Mouse (Mus musculus): Measurements from ENCODE around the gene Crls1.

Crls1 gene

DNA sequence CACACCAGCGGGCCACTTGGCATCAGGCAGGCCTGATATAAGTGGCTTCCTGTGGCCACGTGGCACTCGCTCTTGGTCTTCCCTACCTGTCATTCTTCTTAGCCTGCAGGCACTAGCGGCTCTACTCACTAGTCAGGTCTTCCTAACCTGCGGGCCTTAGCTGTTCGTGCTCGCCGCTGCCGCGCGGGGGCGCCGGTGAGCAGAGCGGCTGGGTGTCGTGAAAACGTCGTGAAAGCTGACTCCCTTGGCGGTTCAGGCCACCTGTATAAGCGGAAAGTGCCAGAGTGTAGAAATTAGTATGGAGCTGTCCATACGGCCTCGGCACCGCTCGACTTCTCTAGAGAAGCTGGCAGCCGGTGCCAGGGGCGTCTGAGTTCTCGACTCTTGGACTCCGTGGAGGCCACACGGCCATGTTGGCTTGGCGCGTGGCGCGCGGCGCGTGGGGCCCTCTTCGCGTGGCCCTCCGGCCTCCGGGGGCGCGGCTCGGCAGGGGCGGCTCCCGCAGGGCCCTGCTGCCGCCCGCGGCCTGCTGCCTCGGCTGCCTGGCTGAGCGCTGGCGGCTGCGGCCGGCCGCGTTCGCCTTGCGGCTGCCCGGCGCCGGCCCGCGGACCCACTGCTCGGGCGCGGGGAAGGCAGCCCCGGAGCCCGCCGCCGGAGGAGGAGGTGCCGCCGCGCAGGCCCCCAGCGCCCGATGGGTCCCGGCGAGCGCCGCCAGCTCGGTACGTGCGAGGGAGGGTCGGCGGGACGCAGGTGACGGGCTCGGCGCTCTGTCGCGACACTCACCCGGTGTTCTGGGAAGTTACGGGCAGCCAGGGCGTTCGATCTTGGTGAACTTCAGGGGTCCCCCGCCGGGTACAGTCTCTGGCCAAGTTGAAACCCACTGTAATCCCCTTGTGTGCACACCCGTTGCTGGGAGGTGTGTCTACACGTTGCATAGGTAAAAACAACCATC lies at the start of gene Crls1:
Gene Crls1, plus strand, starts transcription at position 260 of the 952 bp plus-strand sequence.
- peak; percentile 94 for DNase-seq (ENCODE audit: low read depth, low spot score)

DNA sequence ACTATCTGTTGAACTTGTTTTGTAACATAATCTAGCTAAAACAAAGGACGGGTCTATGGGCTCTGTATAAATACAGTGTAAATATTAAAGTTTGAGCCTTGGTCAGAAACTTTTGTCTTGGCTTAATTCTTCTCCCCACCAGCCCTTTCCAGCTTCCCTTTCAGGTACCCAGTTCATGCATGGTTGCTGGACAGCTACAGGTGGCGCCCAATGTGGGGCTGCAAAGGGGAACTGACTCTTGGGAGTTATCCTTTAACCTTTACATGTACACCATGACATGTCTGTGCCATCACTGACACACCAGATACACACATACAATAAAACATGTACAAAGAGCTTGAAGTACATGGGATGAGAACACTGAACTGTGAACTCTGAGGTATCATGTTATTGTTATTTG lies 43.5 kb upstream of the Crls1 start:
- no peak for DNase-seq (ENCODE audit: low read depth, low spot score)

DNA sequence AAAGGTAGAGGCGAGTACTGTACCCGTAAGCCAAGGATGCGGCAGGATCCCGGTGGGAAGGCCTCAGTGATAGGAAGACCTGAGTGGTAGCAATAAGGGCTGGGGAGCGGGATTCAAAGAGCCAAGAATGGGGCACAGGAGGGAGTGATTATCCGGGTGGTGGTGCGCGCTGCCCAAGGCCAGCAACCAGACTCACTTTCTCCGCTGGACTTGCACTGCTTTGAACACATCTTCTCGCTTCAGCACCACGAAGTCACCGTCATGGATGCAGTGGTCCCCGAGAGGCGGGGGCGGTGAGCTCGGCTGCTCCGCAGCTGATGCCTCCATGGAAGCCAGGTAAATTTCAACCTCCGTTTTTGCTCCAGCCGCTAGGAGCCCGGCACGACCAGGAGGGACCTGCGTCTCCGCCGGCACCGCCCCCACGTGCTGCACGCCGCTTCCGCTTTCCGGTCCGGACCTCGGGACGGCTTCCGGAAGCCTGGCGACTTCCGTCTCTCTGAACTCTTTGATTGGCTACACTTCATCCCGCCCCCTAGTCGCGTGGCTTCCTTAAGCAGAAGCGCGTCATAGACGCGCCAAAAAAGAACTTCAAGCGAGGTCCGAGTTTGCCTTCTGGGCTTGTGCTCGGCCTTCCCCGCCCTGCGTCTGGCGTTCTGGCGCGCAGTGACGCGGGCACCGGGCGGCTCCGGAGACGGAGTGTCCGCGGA lies 30.7 kb upstream of the Crls1 start, which contains the start of the genes Trmt6 and Mcm8:
Gene Trmt6, minus strand, starts transcription at position 448 of the 707 bp plus-strand sequence.
Gene Mcm8, plus strand, starts transcription at position 534 of the 707 bp plus-strand sequence.
- peak; percentile 99 for DNase-seq (ENCODE audit: low read depth, low spot score)

DNA sequence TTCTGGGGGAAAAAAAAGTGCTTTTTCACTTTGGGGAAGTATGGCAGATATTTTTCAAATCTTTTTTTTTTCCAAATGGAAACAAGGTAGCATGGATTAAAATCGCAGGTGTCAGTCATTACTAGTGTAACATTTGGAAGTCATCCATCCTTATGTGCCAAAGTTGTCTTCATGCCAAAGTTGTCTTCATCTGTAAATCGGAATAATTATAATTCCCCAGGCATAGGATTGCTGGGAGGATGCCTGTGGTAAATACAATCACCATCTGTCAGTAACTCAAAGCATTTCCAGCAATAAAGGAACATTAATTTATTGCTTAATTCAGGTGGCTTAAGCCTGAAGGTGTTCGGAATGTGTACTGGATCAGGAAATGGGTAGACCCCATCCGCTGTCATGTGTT lies 5.4 kb upstream of the Crls1 start:
- no peak for DNase-seq (ENCODE audit: low read depth, low spot score)

DNA sequence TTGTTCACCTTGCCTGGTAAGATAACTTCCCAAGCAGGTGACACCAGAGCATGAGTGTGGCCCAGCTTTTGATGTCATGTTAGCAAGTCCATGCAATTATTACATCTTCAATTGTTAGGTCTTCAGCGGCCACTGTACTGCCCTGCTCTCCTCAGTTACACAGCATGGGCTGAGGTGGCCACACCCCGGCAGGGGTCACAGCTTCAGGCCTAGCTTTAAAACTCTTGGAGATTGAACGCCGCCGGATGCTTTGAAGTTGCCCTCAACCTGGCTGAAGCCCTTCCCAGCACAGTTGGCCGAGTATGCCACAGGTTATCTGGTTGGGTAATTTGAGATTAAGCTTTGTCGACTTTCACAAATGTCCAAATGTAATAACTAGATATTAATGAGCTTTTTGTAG lies 1.1 kb downstream of the Crls1 start:
- peak; percentile 31 for DNase-seq (ENCODE audit: low read depth, low spot score)

DNA sequence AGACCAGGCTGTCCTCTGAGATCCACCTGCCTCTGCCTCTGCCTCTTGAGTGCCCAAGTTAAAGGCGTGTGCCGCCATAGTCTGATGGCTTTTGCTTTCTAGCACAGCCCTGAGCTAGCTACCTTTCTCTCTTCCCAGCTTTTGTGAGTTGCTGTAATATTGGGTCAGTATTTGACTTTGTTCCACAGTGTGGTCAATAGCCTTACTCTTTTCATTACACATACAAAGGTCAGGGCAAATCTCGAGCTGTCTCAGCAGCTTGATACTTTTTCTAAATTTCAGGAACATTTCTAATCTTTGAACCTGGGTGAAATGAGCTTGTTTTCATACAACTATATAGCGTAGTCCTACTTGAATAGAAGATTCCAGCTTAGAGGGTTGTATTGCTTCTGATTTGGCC lies 1.9 kb downstream of the Crls1 start:
- DNase-seq (ENCODE audit: low read depth, low spot score): no peak

DNA sequence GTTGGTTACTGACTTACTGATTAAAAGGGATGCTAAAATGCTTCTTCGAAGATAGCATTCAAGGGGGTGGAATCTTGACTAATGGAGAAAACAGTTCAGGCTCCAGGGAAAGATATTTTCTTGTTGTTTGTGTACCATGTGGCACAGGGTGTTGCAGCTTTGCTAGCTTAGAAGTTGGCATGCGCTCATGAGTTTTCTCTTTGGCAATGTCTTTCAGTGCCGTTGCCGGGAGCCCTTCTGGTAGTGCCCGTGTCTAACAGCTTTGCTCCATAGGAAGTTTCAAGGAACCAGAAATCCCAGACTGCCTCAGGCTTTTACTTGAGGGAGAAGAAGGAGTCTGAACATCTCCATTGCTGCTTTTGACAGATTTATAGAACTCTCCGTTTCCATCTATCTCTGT lies 2.7 kb downstream of the Crls1 start:
- no peak for DNase-seq (ENCODE audit: low read depth, low spot score)

DNA sequence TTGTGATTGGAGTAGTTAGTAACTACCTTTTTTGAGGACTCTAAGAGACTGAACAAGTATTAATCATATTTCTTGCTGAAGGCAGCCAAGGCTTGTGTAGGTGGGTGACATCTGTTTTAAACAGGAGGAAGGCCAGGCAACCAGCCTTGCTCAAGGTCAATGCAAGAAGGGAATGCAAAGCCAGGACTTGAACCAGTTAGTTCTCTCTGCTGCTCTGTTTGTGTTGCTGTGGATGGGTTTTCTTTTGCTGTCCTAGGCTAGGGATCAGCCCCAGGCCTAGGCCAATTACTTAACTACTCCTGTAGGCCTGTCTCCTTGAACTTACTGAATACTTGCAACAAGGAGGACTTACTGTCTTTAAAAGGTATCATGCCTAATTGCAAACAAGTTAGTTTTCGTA lies 6.6 kb downstream of the Crls1 start:
- DNase-seq (ENCODE audit: low read depth, low spot score): no peak

DNA sequence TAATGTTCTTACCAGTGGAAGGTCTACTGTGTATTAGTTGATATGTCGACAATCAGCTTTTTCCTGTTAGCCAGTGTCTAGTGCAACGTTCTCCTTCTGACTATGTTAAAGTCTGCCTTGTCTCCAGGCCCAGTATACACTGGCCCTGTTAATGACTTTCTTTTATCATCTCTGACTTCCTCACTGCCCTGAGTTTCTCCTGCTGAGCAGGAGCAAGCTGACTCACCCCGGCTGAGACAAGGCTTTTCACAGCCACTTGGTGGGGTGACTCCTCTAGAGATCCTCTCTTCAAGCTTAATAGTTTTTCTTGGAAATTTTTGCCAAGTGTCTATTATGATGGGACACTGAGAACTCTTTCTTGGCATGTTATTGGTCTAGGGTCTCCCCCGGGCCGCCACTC lies 9.9 kb downstream of the Crls1 start:
- peak; percentile 36 for DNase-seq (ENCODE audit: low read depth, low spot score)

DNA sequence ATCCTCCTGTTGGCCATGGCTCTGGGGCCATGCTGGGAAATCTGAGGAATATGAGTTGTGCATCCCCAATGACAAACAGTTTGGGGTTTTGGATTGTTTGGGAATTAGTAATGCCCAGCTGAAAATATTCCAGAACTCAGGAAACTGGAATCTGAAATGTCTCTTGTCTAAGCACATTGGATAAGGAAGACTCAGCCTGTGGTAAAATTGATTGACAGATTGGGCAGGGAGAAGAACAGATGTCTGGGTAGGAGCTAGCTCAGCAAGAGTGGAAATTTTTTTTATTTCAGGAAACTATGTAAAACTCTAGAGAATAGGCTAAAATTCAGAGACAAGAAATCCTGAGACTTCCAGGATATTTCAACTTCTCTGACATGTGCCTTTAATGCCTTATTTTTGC lies 14.0 kb downstream of the Crls1 start:
- DNase-seq (ENCODE audit: low read depth, low spot score): peak; percentile 71

DNA sequence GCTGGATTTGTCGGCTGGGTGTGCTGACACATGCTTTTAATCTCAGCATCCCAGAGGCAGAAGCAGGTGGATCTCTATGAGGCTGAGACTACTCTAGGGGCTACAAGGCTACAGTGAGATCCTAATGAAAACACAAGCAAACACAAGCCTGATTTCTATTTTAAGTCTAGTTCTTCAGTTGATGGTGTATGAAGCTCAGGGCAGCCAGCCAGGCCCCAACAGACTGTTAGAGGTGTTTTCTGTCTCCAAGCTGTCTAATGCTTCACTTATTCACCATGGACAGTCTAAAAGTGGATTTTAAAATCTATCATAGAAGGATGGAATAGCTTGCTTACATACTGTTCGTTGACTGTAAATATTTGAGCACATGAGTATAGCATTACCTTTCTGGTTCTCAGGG lies 15.0 kb downstream of the Crls1 start:
- no peak for DNase-seq (ENCODE audit: low read depth, low spot score)

DNA sequence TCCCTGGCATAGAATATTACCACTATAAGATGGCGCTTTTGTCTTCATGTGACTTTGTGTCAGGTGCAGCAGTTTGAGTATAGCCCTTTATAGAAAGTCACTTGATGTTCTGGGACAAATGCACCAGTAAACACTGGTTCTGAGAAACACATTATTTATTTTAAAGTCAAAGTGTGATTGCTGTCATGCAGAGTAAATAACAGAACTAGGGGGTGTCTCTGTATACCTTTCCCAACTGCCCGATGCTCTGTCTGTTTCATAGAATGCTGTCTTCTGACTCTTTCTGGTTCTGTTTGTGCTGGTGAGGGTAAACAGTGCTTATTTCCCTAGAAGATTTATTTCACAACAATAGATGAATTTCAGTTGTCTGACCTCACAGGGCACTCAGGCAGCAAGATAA lies 16.9 kb downstream of the Crls1 start:
- no peak for DNase-seq (ENCODE audit: low read depth, low spot score)

DNA sequence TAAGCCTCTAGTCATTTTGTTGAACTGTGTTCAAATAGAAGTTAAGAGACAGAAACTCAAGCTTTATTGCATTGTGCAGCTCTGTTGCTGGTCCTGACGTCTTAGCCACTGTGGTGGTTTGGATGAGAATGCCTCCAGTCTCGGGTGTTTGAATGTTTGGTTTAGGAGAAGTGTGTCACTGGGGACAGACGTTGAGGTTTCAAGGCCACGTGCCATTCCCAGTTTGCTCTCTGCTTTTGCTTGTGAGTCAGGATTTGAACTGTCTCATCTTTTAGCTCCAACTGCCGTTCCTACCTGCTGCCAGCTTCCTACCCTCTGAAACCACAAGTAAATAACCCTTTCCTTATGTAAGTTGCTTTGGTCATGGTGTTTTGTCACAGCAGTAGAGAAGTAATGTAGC lies 21.1 kb downstream of the Crls1 start:
- DNase-seq (ENCODE audit: low read depth, low spot score): no peak

DNA sequence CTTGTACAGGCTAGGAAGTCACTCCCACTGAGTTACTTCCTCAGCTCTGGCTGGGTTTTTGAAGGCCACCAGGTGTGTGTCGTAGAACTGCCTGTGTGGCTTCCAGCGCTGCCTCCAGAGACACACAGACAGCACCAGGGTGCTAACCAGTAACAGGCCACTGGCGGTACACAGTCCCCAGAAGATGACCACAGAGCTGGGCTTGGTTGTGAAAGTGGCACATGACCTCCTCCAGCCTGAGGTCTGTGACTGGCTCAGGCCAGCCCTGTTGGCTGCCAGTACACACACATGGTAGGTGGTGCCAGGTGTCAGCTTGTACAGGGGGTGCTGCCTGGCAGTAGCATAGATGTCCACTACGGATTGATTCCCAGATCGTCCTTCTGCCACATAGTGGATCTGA lies 23.2 kb downstream of the Crls1 start:
- no peak for DNase-seq (ENCODE audit: low read depth, low spot score)

DNA sequence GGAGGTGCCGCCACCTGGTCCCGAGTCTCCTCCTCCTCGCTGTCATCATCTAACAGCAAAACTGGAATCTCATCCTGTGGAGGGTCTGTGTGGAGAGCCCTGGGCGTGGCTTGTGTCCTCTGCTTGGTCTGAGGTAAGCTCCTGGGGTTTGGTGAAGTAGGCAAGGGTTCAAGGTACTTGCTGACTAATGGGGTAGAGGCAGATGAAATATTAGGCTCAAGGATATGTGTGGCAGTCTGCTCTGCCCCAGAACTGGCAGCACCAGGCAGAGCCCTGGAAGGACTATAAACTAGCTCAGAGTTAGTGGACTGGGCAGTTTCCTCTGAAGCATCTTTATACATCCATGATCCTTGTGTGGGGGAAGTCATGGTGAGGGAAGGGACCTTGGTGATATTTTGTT lies 23.8 kb downstream of the Crls1 start:
- no peak for DNase-seq (ENCODE audit: low read depth, low spot score)

DNA sequence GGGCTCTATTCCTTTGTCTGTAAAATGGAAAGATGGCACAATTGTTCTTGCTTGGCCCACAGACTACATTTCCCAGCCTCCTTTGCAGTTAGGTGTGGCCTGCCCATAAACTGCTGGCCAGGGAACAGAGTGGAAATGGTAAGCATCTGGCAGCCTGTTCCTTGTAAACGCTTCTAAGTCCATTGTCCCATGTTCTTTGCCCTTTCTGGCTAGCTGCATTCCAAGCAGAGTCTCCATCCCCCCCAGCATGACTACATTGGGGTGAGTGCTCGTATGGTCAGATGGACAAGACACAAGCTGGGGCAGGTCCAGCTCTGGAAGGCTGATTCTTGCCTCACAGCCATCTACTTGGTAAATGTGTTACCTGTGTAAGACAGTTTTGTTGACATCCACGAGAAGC lies 25.2 kb downstream of the Crls1 start:
- peak; percentile 22 for DNase-seq (ENCODE audit: low read depth, low spot score)

DNA sequence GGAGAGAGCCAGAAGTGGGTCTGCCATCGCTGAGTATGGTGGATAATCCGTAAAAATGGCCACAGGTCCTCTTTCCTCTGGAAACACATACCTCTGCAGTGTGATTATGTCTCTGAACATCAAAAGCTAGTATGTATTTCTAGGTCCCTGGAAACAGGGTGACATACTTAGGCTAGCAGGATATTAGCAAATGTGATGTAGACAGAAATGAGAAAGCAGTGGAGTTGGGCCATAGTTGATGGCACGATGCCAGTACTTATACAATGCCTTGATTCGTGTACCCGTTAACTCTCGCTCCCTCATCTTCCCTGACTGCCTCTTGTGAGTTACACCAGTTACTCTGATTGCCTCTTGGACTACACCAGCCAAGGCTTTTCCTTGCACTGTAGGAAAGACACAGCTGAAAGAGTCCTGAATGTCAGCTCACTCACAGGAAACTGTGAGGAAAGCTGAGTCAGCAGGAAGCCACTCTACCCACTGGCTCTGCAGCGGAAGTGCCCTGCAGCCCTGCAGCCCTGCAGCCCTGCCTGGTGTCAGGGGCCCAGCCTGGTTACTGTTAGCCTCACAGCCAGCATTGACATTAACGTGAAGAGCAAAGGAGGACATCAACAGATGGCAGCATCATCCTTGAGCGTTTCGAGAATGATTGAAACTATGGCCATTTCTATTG lies 27.3 kb downstream of the Crls1 start:
- no peak for DNase-seq (ENCODE audit: low read depth, low spot score)

DNA sequence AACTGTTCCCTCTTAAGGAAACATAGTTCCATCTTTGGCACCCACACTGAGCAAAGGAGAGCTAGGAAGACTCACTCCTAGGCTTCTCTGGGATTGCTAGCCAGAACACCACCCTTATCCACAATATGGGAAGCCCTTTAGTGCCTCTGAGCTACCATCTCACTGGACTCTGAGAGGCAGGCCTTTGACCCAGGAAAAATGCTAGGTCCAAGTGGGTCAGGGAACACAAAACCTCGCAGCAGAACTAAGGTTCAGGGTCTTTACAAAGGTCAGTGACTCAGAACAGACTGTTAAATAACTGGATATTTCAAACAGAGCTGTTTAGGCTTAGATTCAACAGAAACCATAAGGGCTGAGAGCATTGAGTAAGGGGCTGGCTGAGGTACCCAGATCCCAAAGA lies 30.5 kb downstream of the Crls1 start:
- DNase-seq (ENCODE audit: low read depth, low spot score): no peak

DNA sequence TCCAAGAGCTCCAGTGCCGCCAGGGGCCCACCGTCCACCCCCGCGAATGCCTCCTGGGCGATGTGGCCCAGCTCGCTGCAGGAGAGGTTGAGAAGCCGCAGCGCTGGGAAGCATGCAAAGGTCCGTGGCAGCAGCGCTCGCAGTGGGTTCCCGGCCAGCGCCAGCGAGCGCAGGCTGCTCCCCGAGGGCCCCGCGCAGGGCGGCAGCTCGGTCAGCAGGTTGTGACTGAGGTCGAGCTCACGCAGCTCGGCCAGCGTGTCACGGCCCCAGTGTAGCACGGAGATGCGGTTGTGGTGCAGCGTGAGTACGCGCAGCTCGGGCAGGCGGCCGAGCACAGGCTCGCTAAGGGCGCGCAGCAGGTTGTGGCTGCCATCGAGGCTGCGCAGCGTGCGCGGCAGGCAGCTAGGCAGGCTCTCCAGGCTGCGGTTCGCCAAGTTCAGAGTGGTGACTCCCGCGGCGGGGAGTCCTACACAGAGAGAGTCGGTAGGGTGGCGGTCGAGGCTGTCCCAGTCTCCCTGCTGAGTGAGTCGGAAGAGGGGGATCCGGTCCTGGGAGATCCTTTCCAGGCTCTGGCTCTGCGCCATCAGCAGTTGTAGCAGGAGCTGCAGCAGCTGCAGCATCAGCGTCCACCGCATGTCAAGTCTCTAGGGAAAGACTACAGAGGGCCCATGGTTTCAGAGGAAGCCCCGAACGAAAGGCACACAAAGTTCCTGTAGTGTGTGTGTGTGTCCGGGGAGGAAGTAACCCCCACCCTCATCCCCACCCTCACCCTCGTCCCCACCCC lies 33.0 kb downstream of the Crls1 start:
- no peak for DNase-seq (ENCODE audit: low read depth, low spot score)

DNA sequence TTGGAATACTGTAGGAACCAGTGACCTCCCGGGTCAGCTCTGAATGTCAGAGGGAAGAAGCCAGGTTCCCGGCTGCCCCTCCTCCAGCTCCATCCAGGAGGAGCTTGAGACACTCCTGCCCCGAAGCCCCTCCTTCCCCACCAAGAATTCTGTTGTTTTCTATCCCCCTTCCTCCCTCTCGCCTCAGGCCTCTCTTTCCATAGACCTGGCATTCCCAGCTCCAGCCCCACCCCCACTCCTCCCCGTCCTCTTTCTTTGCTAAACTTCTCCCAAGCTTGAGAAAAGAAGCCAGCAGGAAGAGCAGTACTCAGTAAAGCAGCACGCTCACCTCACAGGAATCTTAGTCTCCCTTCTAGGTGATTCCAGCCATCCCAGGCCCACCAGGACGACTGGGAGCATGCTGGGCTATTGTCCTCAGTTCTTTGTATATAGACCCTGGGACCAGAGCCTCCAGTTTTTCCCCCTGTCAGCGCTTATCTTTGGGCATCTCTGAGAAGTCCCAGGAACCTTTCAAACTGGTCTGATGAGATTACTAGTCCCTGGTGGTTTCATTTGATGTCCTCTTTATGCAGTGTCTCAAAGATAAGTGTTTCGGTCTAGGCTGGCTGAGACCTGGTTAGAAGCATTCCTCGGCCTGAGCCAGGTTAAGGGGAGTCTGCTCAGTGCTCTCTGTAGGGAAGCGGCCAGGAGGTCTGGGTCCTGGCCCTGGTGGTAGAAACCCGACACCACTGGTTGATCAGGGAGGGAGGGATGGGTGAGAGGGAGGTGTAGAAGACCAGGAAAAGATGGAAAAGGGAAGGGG lies 34.6 kb downstream of the Crls1 start, which contains the start of gene Lrrn4:
Gene Lrrn4, minus strand, starts transcription at position 48 of the 802 bp plus-strand sequence.
- DNase-seq (ENCODE audit: low read depth, low spot score): no peak

Measured in 3T3-L1 (cell line).